Mouse (Mus musculus): Measurements from ENCODE around the gene Scarf1. TPM values are rescaled to one million over a fixed set of nuclear protein-coding genes. Genes with fewer than 3 reads are reported as not detected.

Scarf1 gene
- total and polyA plus RNA-seq, 2 experiments from 2014 or later = 10.0 to 20.2 TPM

DNA sequence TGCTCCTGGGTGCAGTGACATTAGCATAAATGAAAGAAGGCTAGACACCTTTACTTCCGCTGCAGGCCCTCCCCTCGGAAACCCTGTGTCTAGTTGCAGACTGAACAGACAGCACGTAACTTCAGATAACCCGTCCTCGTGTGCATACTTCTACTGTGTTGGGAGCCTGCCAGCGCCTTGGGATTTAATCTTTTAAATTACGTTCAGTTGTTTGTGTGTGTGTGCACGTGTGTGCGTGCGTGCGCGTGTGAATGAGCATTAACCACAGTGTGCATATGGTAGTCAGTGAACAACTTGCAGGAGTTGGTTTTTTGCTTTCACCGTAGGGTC lies 25.6 kb downstream of the Scarf1 start:
- Histone ChIP-seq H3K9ac (replicated peaks; ENCODE audit: low read depth, low read length) (no peak overlapping the region), H3K27me3 (ENCODE audit: control insufficient read depth, insufficient read depth, low read length) (no peaks in the 10 kb centered on the region), H3K4me2 (ENCODE audit: low read depth, low read length) (no peak overlapping the region), H3K4me3 (ENCODE audit: low read depth, low read length) (no peak overlapping the region), H3K27ac (ENCODE audit: low read depth) (no peak overlapping the region), H3K9me3 (replicated peaks; ENCODE audit: control insufficient read depth, low read length) (no peaks in the 10 kb centered on the region), H3K4me1 (ENCODE audit: control insufficient read depth, insufficient read depth) (peaks cover 24% of the 10 kb centered on the region), H3K36me3 (replicated peaks; ENCODE audit: control insufficient read depth, insufficient read depth, low read length) (no peaks in the 10 kb centered on the region)
- 63% methylated on average over 13 of the region's 13 CpGs for WGBS
- TF ChIP-seq CTCF (IDR thresholded peaks at IDR 0.05; ENCODE audit: low read depth) = no peak
- TF ChIP-seq EP300 (IDR thresholded peaks at IDR 0.05; ENCODE audit: low read depth) = no peak
- no peak for DNase-seq (ENCODE audit: low spot score)
- no peak for ATAC-seq (ENCODE audit: insufficient read depth, low read depth)

- no peak overlapping the region for H3K4me3 ChIP-seq (ENCODE audit: low read depth, low read length)
- H3K9me3 ChIP-seq (replicated peaks; ENCODE audit: control insufficient read depth, low read length) = no peaks in the 10 kb centered on the region
- WGBS = 91% methylated on average over 8 of the region's 8 CpGs
- TF ChIP-seq EP300 (IDR thresholded peaks at IDR 0.05; ENCODE audit: low read depth) (no peak), CTCF (IDR thresholded peaks at IDR 0.05; ENCODE audit: low read depth) (no peak)
- no peak overlapping the region for H3K4me2 ChIP-seq (ENCODE audit: low read depth, low read length)
- H3K36me3 ChIP-seq (replicated peaks; ENCODE audit: control insufficient read depth, insufficient read depth, low read length) = no peaks in the 10 kb centered on the region
- peak overlapping the region; percentile 59; the same call in 1 of the 2 replicates for H3K27ac ChIP-seq (ENCODE audit: low read depth)
- H3K27me3 ChIP-seq (ENCODE audit: control insufficient read depth, insufficient read depth, low read length) = no peaks in the 10 kb centered on the region
- H3K4me1 ChIP-seq (ENCODE audit: control insufficient read depth, insufficient read depth) = peaks cover 19% of the 10 kb centered on the region
- DNase-seq (ENCODE audit: low spot score) (no peak), ATAC-seq (ENCODE audit: insufficient read depth, low read depth) (no peak)
- no peak overlapping the region for H3K9ac ChIP-seq (replicated peaks; ENCODE audit: low read depth, low read length)
These were observed 26.9 kb downstream of the Scarf1 start for GRCm38 (mm10) chr11:75540209-75540608.

DNA sequence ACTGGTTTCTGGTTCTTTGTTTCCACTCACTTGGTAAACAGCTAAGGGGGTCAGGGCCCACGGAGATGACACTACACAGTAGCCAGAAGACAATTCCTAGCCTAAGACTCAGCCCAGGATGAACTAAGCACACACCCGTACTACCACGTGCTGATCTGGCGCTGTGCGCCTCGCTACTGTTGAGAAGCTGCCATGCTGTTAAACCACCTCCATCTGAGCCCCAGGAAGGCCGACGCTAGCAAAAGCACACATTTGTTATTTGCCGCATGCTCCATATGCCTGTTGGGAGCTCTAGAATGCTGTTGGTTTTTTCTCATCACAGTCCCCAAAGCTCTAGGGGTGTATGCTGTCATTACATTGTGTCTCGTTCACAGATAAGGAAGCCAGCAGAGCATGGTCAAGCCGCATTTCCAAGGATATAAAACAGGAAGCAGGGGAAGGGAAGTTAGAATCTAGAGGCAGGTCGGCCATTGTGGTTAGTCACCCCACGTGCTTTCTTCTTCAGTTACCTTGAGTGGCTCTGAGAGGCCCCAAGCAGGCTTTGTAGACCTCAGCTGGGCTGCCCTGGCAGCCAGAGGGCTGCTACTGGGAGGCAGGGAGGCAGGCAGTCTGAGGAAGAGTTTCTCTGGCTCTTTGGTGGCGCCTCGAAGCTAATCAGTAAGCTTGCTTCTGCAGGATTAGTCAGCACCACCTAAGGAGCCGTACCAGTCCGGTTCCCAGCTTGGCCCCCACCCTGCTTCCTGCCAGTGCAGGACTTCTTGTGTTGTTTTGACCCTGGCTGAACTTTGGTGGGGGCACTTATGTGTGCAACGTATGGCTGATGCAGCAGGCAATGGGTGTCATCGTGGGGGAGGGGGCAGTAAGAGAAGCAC lies 27.6 kb downstream of the Scarf1 start:
- Histone ChIP-seq H3K9ac (replicated peaks; ENCODE audit: low read depth, low read length) (no peak overlapping the region), H3K4me3 (ENCODE audit: low read depth, low read length) (no peak overlapping the region), H3K36me3 (replicated peaks; ENCODE audit: control insufficient read depth, insufficient read depth, low read length) (no peaks in the 10 kb centered on the region), H3K27me3 (ENCODE audit: control insufficient read depth, insufficient read depth, low read length) (no peaks in the 10 kb centered on the region), H3K27ac (ENCODE audit: low read depth) (peak overlapping the region; percentile 59; the same call in 1 of the 2 replicates), H3K4me1 (ENCODE audit: control insufficient read depth, insufficient read depth) (peaks cover 18% of the 10 kb centered on the region), H3K9me3 (replicated peaks; ENCODE audit: control insufficient read depth, low read length) (no peaks in the 10 kb centered on the region), H3K4me2 (ENCODE audit: low read depth, low read length) (no peak overlapping the region; the same call in 1 of the 2 replicates)
- ATAC-seq (ENCODE audit: insufficient read depth, low read depth) = no peak
- TF ChIP-seq CTCF (IDR thresholded peaks at IDR 0.05; ENCODE audit: low read depth) (no peak), EP300 (IDR thresholded peaks at IDR 0.05; ENCODE audit: low read depth) (no peak)
- 58% methylated on average over 19 of the region's 19 CpGs for WGBS
- DNase-seq (ENCODE audit: low spot score) = no peak

DNA sequence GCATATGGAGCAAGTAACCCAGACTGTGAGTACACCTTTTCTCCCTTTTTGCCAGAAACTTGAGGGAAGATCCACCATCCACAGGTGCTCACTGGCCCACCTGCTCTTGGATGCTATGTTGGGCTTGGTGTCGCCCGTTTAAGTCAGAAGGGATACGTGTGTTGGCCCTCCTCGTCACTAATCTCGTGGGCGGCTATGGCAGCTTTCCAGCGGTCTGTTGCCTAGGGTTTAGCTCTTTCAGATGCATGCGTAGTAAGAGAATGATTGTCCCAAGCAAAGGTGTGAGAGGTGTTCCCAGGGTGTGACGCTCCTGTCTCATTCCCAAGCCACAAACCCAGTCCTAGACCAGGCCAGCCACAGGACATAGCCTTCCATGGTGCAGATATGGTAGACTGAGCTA lies 31.4 kb downstream of the Scarf1 start:
- no peak for DNase-seq (ENCODE audit: low spot score)
- WGBS = 71% methylated on average over 9 of the region's 9 CpGs
- Histone ChIP-seq H3K4me1 (ENCODE audit: control insufficient read depth, insufficient read depth) (peaks cover 9% of the 10 kb centered on the region), H3K27ac (ENCODE audit: low read depth) (no peak overlapping the region), H3K4me2 (ENCODE audit: low read depth, low read length) (no peak overlapping the region), H3K36me3 (replicated peaks; ENCODE audit: control insufficient read depth, insufficient read depth, low read length) (no peaks in the 10 kb centered on the region), H3K9ac (replicated peaks; ENCODE audit: low read depth, low read length) (no peak overlapping the region), H3K27me3 (ENCODE audit: control insufficient read depth, insufficient read depth, low read length) (no peaks in the 10 kb centered on the region), H3K9me3 (replicated peaks; ENCODE audit: control insufficient read depth, low read length) (no peaks in the 10 kb centered on the region), H3K4me3 (ENCODE audit: low read depth, low read length) (no peak overlapping the region)
- TF ChIP-seq CTCF (IDR thresholded peaks at IDR 0.05; ENCODE audit: low read depth) (no peak), EP300 (IDR thresholded peaks at IDR 0.05; ENCODE audit: low read depth) (no peak)
- ATAC-seq (ENCODE audit: insufficient read depth, low read depth) = no peak

DNA sequence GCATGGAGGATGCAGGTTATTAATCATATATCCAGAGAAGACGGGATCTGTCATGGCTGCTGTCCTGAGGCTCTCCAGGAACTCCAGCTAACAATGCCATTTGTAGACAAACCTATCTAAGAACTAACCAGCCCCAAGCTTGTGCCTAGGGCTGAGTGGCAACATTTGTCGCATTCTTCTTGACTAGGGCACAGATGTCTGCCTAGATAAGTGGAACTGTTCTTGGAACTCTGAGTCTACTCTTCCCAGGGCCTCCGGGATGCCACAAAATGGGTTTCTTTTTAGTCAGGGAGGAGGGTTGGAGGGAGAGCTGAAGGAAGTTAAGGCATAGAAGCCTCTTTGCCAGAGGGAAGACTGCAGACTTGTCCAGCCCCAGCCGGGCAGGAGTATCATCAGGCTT lies 32.7 kb downstream of the Scarf1 start:
- H3K4me1 ChIP-seq (ENCODE audit: control insufficient read depth, insufficient read depth) = peaks cover 14% of the 10 kb centered on the region
- H3K4me3 ChIP-seq (ENCODE audit: low read depth, low read length) = no peak overlapping the region
- no peaks in the 10 kb centered on the region for H3K36me3 ChIP-seq (replicated peaks; ENCODE audit: control insufficient read depth, insufficient read depth, low read length)
- 81% methylated on average over 4 of the region's 4 CpGs for WGBS
- DNase-seq (ENCODE audit: low spot score) (no peak), ATAC-seq (ENCODE audit: insufficient read depth, low read depth) (no peak)
- no peak overlapping the region for H3K4me2 ChIP-seq (ENCODE audit: low read depth, low read length)
- no peaks in the 10 kb centered on the region for H3K9me3 ChIP-seq (replicated peaks; ENCODE audit: control insufficient read depth, low read length)
- TF ChIP-seq EP300 (IDR thresholded peaks at IDR 0.05; ENCODE audit: low read depth) (no peak), CTCF (IDR thresholded peaks at IDR 0.05; ENCODE audit: low read depth) (no peak)
- no peak overlapping the region for H3K9ac ChIP-seq (replicated peaks; ENCODE audit: low read depth, low read length)
- H3K27ac ChIP-seq (ENCODE audit: low read depth) = no peak overlapping the region
- no peaks in the 10 kb centered on the region for H3K27me3 ChIP-seq (ENCODE audit: control insufficient read depth, insufficient read depth, low read length)

Data from heart, postnatal 0 days (tissue).